Mouse (Mus musculus) cortical plate, adult 2 months (tissue): ENCODE data around the gene Rad51b. TPM values are rescaled to one million over a fixed set of nuclear protein-coding genes. Genes with fewer than 3 reads are reported as not detected.

Experiments used
- H3K27ac ChIP-seq: fragments of 200-500 bp; 2 replicates; pipeline ENCODE4 v1.5.1; 2012; ENCODE audit warnings: low read length, control low read depth, inconsistent platforms; ENCODE audit not compliant: insufficient read depth
- H3K4me1 ChIP-seq: fragments of 200-500 bp; 2 replicates; pipeline ENCODE4 v1.6.1; 2011; ENCODE audit warnings: low read length; ENCODE audit not compliant: control insufficient read depth, insufficient read depth
- H3K4me3 ChIP-seq: fragments of 200-500 bp; 2 replicates; pipeline ENCODE4 v1.5.1; 2011; ENCODE audit warnings: mild to moderate bottlenecking, low read length, control low read depth; ENCODE audit not compliant: insufficient read depth
- CTCF ChIP-seq: fragments of 200-500 bp; IDR thresholded peaks from 2 replicates; pipeline ENCODE4 v1.5.1; 2011; ENCODE audit warnings: mild to moderate bottlenecking, control low read depth, low read length; ENCODE audit not compliant: insufficient read depth; ENCODE audit errors: extremely low read depth
- POLR2A ChIP-seq: fragments of 200-500 bp; IDR thresholded peaks from 2 replicates; pipeline ENCODE4 v1.6.1; 2011; ENCODE audit warnings: mild to moderate bottlenecking, low read length, control low read depth; ENCODE audit not compliant: insufficient read depth; ENCODE audit errors: extremely low read depth
- polyA plus RNA-seq: library from polyadenylated mRNA; depleted of rRNA; stranded (reverse); fragments of >200 nt; gene quantifications from 2 replicates; pipeline ENCODE4 v1.2.3, GENCODE M21; 2012

The Rad51b gene
- polyA plus RNA-seq, 1 experiment = 0.17 TPM

DNA sequence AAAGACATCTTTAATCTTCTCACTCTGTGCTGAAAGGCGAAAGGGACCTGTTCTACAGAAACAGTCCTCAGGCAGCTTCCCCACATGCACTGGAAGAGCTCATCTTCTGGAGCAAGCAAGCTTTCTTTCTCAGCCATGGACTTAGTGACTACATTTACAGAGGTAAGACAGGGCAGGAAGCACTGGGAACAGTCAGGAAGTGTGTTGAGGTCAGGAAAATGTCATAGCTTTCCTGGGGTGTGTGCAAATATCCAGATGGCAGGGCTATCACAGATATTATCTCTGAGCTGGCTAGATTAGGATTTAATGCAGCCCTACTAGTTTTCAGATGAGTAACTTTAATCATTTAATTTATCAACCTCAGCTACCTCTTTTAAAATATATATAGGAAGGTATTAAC, 254.2 kb downstream of the Rad51b start:
- no peak overlapping the region for H3K27ac ChIP-seq
- H3K4me3 ChIP-seq = no peak overlapping the region
- TF ChIP-seq CTCF = no peak
- no peak for TF ChIP-seq POLR2A
- no peaks in the 10 kb centered on the region for H3K4me1 ChIP-seq

DNA sequence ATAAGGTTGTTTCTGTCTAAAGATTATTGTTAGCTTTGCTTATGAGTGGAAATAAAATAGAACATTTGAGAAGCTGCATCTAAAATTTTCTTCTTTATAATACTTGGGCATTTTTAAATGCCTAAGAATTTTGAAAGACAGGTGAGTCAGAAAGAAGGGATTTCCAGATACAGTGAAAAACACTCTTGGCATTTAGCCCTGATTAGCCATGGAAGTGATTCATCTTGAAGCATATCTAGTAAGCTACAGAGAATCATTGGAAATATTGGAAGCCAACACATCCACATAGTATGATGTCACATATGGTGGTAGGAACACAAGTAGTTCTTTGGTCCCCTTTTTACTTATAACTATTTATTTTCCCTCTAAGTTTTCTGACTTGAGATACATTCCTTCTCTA, 256.0 kb downstream of the Rad51b start:
- TF ChIP-seq POLR2A = no peak
- no peak for TF ChIP-seq CTCF

DNA sequence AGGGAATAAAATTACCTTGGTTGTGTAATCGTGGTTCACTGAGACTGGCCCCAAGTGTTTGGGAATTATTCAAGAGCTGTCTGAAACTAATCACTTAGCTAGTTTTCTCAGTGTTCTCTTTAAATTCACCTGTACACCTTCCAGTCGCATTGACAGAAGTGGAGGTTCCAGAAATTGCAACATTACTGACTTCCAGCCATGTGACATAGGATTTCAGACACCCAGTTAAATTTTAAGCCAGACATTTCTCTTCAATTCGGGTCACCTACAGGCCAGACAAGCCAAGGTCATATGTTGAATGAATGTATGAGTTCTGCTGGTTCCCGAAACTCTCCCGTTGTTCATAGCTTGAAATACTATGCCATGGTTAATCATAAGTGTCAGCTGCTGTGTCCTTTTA, 260.8 kb downstream of the Rad51b start:
- no peaks in the 10 kb centered on the region for H3K4me1 ChIP-seq
- H3K27ac ChIP-seq = no peak overlapping the region
- TF ChIP-seq POLR2A (no peak), CTCF (no peak)
- H3K4me3 ChIP-seq = no peak overlapping the region

More for the DNA sequence above, 256.0 kb downstream of the Rad51b start:
- Histone ChIP-seq H3K4me3 (no peak overlapping the region), H3K4me1 (no peaks in the 10 kb centered on the region), H3K27ac (no peak overlapping the region)

DNA sequence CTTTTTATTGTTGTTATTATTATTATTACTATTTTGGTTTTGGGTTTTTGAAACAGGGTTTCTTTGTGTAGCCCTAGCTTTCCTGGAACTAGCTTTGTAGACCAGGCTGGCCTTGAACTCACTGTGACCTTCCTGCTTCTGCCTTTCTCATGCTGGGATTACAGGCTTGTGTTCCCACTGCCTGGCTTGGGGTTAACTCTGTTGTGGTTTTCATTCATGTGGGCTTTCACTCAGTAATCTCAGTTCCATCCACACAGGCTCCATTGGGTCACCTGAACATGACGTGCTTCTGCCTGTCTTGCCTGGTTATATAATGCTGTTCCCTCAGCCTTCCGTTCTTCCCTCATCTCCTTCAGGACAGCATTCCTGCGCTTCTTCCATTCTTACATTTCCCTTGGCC, 261.6 kb downstream of the Rad51b start:
- H3K4me3 ChIP-seq = no peak overlapping the region
- no peak overlapping the region for H3K27ac ChIP-seq
- H3K4me1 ChIP-seq = no peaks in the 10 kb centered on the region
- TF ChIP-seq CTCF (no peak), POLR2A (no peak)

DNA sequence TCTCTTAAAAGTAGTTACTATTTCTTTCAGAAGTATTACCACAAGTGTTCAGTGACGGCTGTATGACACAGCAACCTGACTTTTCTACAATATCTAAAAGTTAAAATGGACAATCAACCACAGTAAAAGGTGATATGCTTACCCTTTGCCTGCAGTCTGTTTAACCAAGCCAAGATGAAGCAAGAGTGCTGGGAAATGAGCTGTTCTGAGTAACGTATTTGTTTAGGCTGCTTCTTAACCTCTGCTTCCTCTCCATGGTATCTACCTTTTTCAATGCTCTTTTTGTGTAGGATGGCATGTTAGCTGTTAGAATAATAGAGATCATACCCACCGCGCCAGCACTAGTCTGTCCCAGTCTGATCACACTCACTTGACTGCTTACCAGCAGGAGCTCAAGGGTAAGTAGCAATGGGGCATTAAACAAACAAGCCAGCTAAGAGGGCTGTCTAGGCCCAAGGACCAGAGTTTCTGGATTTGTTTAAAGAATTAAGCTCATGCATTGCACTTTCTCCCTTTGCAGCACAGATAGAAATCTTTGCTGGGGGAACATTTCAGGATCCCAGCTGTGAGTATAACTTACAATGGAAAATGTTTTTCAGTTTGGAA, 262.4 kb downstream of the Rad51b start:
- no peak for TF ChIP-seq CTCF
- no peak for TF ChIP-seq POLR2A
- no peak overlapping the region for H3K4me3 ChIP-seq
- no peak overlapping the region for H3K27ac ChIP-seq
- H3K4me1 ChIP-seq = no peaks in the 10 kb centered on the region

DNA sequence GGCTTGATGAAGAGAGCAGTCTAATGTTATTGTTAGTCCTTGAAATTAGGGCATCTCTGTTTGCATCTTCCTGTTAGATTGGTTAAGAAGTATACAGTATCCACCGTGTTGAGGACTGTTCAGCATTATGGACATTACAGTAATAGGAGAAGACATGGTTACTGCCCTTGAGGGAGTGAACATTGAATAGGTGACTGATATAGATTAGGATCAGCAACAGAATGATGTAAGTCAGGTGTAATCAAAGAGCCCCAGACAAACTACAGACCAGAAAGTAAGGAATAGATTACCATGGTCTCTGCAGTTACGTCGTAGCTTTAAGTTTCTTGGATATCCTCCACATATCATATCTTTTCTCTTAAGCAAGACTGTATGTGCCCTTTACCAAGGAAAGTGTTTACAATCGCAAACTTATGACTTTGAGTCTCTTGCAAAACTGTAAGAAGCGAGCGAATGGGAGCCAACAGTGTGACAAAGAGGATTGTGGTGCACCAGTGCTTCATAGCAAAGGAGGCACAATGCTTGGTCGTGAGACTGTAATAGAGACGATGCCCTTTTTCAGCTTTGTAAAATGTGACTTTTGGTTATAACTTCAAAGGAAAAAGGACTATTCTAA, 263.1 kb downstream of the Rad51b start:
- Histone ChIP-seq H3K4me3 (no peak overlapping the region), H3K4me1 (no peaks in the 10 kb centered on the region), H3K27ac (no peak overlapping the region)
- TF ChIP-seq CTCF (no peak), POLR2A (no peak)

DNA sequence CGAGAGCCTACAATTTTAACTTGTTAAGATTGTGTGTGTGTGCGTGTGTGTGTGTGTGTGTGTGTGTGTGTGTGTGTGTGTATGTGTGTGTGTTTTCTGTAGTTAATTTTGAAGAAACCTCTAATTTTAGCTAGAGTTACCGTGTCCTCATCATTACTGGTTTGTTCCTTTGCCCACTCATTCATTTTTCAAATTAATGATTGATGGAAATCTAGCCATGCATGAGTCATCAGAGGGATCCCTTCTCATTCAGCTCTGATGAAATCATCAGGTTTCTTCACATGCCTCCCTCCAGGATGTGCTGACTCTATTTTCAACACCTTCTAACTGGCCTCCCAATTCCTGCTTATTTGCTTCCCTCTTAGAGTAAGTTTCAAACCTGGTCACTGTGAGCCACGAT, 263.8 kb downstream of the Rad51b start:
- TF ChIP-seq POLR2A (no peak), CTCF (no peak)
- Histone ChIP-seq H3K4me3 (no peak overlapping the region), H3K27ac (no peak overlapping the region), H3K4me1 (no peaks in the 10 kb centered on the region)

DNA sequence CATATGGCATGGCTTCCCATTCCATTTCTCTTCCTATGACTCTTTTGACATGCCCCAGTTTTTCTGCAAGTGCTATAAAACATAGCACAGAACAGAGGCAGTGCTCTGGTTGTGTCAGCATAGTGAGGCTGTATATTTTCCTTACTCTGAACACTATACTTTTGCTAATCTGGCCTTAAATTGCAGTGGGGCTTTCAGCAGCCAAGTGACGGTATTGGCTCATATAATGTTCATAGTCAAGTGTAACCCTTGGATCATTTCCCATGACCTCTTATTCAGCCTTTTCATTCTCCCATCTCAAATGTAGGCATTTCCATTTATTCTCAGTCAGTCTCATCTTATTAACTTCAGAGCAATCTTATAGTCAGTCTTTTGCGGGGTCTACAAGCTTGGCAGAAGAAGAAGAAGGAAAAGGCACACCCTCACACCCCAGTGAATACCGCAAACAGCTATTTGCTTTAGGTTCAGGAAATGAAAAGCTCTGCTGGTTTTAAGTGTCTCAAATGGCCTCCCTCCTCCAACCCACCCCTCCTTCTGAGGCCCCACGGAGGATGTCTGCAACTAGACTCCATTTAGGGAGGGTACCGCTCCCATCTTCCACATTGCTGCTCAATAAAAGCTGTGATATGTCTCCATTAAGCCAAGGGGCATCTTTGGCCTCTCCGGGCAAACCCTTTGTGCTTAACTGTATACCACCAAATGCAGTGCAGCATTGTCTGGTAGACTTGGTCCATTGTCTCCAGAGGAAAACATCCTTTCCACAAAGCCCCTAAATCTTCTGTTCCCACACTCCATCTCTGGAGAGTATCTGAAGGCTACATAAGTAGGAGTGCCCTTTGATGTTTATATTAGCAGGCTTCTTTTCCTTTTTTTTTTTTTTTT, 277.3 kb downstream of the Rad51b start:
- TF ChIP-seq POLR2A = no peak
- no peak for TF ChIP-seq CTCF

DNA sequence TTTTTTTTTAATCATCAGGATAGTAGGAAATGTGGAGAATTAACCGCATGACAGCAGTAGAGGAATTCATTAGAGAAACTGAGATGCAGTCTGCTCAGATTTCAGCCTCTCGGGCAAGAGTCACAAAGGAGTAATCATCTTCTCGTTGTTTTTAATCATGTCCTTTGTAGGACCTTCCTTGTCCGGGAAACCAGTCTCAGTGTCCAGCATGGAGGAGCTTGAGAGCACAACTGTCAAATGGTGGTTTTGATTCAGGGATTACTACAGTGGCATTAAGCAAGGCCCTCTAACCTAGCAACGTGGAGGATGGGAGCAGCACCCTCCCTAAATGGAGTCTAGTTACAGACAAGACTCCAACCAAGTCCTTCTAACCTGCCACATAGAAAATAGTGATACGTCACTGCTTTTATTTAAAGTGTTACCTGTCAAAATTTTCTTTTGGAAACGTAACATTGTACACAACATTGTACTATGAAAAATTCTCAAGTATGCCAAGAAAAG, 278.0 kb downstream of the Rad51b start:
- no peaks in the 10 kb centered on the region for H3K4me1 ChIP-seq
- TF ChIP-seq POLR2A = no peak
- no peak for TF ChIP-seq CTCF
- H3K27ac ChIP-seq = no peak overlapping the region
- H3K4me3 ChIP-seq = no peak overlapping the region

More for the DNA sequence above, 277.3 kb downstream of the Rad51b start:
- no peak overlapping the region for H3K4me3 ChIP-seq
- no peak overlapping the region for H3K27ac ChIP-seq
- no peaks in the 10 kb centered on the region for H3K4me1 ChIP-seq
